Mouse (Mus musculus): ENCODE results near the gene Insc. TPM values are rescaled to one million over a fixed set of nuclear protein-coding genes. Genes with fewer than 3 reads are reported as not detected.

Insc gene
- total RNA-seq, 2 experiments from 2014 or later: 2.3 to 2.7 TPM

DNA sequence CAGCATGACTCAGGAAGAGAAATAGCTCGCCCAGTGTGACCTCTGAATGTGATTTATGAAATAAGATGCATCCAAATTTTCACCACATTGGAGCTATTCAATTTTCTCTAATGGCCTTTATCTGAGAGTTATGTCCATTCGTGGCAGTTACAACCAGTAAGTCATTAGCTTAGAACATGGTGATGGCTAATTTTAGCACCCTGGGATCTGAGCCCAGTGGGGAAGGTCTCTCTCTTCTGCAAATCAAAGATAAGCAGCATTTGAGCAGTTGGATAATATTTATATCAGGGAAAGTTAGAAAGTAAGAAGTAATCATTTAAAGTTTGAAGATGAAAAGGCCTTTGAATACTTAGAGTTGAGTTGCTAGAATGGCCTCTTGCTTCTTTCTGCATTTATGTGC, 19.2 kb downstream of the Insc start:
- no peak for DNase-seq

DNA sequence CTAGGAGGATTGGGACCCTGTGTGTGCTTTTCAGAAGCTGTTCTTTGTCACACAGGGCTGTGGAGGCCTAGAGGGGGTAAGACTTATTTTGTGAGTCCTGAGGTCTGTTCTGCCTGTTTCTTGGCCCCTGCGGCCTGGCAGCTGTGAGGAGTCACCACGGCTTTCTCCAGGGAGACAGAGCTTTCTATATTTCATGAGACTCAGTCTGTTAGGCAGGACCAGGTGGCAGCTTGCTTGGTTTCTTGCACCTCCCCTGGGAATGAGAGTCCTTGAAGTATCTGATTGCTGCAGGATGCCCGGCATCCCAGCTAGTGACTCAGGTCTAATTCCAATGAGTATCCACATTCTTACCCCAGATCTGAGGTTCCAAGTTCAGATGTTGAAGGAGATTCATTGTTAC, 21.8 kb downstream of the Insc start:
- DNase-seq: no peak

- no peak for DNase-seq
These were observed 23.0 kb downstream of the Insc start for GRCm38 (mm10) chr7:114766523-114766922.

- no peak for DNase-seq
These were observed 25.0 kb downstream of the Insc start for GRCm38 (mm10) chr7:114768516-114768915.

DNA sequence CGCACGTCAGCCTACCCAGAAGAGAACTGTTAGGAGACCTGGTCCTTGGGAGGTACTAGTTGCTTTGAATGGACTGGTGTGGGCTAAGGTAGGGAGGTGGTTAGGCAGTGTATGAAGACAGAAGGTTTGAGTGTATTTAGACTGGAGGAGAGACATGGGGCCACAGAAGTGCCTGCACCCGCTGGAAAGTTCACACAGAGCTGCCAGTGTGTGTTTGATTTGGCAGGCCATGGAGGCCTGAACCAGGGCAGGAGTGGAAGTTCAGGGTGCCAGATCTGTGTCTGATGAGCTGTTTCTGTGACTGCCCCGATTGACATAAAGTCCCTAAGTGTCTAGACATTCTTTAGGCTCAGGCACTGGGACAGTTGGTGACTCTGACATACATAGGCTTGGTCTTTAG, 25.5 kb downstream of the Insc start:
- no peak for DNase-seq

GRCm38 (mm10) chr7:114770586-114770985, 27.1 kb downstream of the Insc start:
- DNase-seq: no peak

DNA sequence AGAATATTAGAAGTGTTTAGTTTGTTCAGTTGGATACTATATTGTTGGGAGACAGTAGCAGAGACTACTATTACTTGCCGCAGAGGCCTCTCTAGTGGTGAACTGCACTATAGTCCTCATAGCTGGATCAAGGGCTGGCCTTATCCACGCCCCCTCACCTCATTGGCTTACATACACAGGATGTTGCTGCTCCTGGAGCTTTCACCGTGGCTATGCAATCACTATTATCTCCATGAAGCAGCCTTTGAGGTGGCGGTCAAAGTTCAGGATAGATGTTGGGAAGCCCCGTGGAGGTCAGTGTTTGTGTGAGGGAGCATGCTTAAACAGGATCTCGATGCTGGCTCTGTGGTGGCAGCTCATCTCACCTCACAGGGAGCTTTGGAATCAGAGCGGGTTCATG, 28.3 kb downstream of the Insc start:
- no peak for DNase-seq

GRCm38 (mm10) chr7:114773781-114774180, 30.3 kb downstream of the Insc start:
- DNase-seq: no peak

- no peak for DNase-seq
These were observed 32.4 kb downstream of the Insc start for GRCm38 (mm10) chr7:114775856-114776255.

DNA sequence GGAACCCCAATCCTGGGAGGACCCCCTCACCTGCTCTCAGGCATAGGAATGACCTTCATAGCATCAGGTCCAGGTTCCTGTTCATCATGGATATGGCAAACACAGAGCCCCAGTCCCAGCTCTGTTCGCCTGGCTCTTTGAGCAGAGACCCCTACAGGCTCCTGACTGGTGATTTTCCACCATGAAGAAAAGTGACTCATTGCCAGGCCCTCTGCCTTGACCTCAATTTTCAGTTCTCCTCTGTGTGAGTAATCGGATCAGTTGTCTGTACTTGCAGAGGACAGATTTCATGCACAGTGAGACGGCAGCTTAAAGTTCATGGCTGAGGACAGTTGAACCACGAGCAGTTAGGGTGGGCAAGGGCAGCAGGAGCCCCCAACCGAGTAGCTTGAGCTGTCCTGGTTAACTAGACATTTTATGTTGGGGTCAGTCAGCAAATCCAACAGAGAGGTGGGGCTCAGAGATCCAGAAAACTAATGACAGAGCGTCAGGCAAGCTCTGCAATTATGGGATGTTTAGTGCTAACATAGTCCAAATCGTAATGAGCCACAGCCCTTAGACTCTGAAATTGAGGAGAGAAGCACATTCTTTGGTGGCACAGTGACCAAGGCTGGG, 34.8 kb downstream of the Insc start:
- no peak for DNase-seq

- no peak for DNase-seq
These were observed 35.7 kb downstream of the Insc start for GRCm38 (mm10) chr7:114779056-114779660.

DNA sequence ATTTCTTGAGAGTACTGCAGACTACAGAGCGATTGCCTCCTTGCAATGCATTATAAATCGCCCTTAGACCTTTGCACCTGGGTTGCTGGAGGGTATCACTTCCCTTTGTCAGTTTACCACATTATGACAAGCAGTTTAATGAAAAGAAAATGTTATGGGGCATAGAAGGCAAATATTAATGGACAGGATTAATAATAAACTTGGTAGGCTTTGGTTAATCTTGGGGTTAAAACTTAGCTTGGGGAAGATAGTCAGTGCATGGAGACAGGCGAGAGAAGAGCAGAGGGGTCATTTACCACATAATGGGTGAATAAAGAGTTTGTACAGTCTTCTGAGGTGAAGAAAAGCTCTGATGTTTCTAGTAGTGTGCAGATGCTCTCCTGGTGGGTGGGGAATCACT, 39.8 kb downstream of the Insc start:
- DNase-seq: no peak

GRCm38 (mm10) chr7:114791087-114791486, 47.6 kb downstream of the Insc start:
- no peak for DNase-seq

DNA sequence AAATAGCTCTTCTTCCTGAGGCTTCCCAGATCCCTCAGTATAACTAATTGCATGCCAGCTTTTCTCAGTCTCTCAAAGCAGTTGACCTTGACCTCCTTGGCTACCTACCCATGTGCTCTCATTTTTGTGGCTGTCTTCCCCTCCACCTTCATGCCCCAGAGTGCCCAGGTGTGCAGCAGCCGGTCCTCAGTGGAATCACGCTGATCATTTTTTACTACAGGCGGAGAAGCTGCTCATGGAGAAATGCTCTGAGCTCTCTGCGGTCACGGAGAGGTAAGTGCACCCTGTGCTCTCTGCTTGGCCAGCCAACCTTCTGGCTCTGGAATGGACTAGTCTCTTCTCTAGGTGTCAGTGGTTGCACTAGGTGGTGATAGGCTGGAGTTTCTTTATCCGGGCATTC, 48.5 kb downstream of the Insc start:
- no peak for DNase-seq

DNA sequence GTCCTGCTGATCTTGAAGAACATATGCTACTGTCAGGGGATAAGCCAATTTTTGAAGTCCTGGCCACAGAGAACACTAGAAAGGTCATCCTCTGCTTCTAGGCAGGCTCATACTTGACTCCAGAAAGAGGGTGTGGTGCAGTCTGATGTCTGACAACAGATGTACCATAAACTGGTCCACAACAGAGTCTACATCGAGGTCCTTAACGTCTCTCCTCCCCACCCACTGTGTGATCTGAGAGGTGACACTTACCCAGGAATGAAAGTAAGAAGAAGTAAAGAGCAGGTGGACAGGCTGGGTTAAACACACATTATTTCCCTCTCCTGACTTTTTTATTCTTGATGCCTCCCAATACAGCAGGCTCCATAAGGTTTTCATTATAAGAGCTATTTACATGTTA, 50.9 kb downstream of the Insc start:
- DNase-seq: no peak

GRCm38 (mm10) chr7:114802576-114802975, 59.1 kb downstream of the Insc start:
- no peak for DNase-seq

GRCm38 (mm10) chr7:114805311-114805710, 61.8 kb downstream of the Insc start:
- no peak for DNase-seq

DNA sequence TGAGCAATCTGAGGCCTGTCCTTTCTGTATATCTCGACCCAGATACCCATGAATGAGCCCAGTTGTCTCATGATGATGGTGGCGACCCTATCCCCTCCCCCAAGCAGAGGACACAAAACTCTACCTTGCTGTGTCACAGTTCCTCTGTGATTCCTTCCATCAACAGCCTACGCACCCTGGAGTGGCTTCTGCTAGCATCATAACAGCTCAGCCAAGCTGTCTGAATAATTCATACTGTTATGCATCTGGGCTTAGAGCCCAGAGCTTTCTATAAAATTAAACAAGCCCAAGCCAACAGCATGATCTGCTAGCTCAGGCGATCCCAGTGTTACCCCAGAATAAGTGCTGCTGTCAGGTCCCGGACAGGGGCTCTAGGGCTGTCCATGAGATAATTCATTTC, 63.8 kb downstream of the Insc start:
- DNase-seq: no peak

- no peak for DNase-seq
These were observed 64.8 kb downstream of the Insc start for GRCm38 (mm10) chr7:114808341-114808740.

GRCm38 (mm10) chr7:114817291-114817806, 73.9 kb downstream of the Insc start:
- peak; percentile 55 for DNase-seq

GRCm38 (mm10) chr7:114817879-114818278, 74.4 kb downstream of the Insc start:
- no peak for DNase-seq

DNA sequence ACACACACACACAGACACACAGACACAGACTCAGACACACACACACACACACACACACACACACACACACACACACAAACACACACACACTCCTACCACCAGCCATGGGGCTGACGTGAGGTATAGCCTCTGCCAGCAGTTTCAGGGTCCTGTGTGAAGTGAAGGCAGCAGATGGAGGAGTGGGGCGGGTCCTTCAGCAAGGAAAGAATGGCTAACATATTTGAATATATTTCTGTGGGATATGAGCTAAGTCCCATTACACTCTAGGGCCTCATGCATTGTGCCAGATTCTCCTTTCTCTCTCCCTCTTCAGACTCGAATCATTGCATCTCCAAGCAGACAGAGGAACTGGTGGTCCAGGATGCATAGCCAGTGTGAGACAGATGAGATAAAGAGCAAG, 74.9 kb downstream of the Insc start:
- DNase-seq: no peak

DNA sequence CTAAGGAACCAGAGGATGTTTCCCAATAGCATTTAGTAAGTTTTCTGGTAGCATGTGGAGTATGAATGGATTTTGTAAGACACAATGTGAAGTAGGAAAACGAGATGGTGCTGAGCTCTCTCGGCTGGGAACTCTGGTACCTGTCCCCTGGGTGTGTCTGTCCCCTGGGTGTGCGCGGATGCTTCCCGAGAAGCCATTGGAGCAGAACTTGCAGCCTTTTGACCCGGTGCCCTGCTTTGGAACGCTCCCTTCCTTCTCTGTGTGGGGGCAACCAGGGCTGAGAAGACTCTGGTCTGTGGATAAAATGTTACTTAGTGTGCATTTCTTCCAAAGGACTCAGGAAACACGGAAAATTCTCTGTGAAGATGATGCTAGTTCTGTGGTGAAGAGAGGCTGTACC, 75.3 kb downstream of the Insc start:
- no peak for DNase-seq

GRCm38 (mm10) chr7:114822736-114823135, 79.2 kb downstream of the Insc start:
- DNase-seq: no peak
